Mouse (Mus musculus) heart, postnatal 0 days (tissue): ENCODE measurements at regions not wholly inside any gene's neighbourhood (a gene's known extent, or its start where the extent isn't known, plus 50 kb on each side); places are given as distances from the start of the nearest gene placed in this dataset.

Experiments
- CTCF ChIP-seq: IDR thresholded peaks from 2 replicates; pipeline ENCODE4 v1.5.1; 2016; ENCODE audit warnings: antibody characterized with exemption, control low read depth, low read depth
- EP300 ChIP-seq: IDR thresholded peaks from 2 replicates; pipeline ENCODE4 v1.6.1; 2016; ENCODE audit warnings: antibody characterized with exemption, low read depth

- no peak for TF ChIP-seq EP300
- no peak for TF ChIP-seq CTCF
Measured at GRCm38 (mm10) chr3:70384235-70384634, 376.8 kb downstream of the Otol1 start.
